Mouse (Mus musculus) embryonic facial prominence, embryonic 14.5 days (tissue): ENCODE measurements around the gene Drd4. TPM values are rescaled to one million over a fixed set of nuclear protein-coding genes. Genes with fewer than 3 reads are reported as not detected.

Source experiments
- ATAC-seq: fragments of 200-750 bp; cut with Nextera tagmentation; 2 replicates; pipeline ENCODE4 v1.8.0; 2017; ENCODE audit warnings: low read depth, moderate number of reproducible peaks, moderate TSS enrichment
- DNase-seq: peaks from one replicate; pipeline ENCODE4 v3.0.0-alpha.2; 2015; ENCODE audit warnings: low spot score
- H3K27ac ChIP-seq: fragments of 300-500 bp; sonication (generic); replicated peaks from 2 replicates; pipeline ENCODE4 v1.5.1; 2014; ENCODE audit warnings: low read depth, mild to moderate bottlenecking, low read length, moderate library complexity
- H3K27me3 ChIP-seq: fragments of 300-500 bp; sonication (generic); replicated peaks from 2 replicates; pipeline ENCODE4 v1.6.1; 2014; ENCODE audit warnings: low read length; ENCODE audit not compliant: control insufficient read depth, insufficient read depth
- H3K36me3 ChIP-seq: fragments of 300-500 bp; sonication (generic); 2 replicates; pipeline ENCODE4 v1.6.1; 2014; ENCODE audit warnings: low read length, mixed read lengths; ENCODE audit not compliant: control insufficient read depth, insufficient read depth
- H3K4me1 ChIP-seq: fragments of 300-500 bp; sonication (generic); 2 replicates; pipeline ENCODE4 v1.6.1; 2014; ENCODE audit warnings: antibody characterized with exemption, low read length; ENCODE audit not compliant: control insufficient read depth, insufficient read depth
- H3K4me2 ChIP-seq: fragments of 300-500 bp; sonication (generic); 2 replicates; pipeline ENCODE4 v1.6.1; 2014; ENCODE audit warnings: low read depth, mild to moderate bottlenecking, low read length, moderate library complexity, mixed read lengths
- H3K4me3 ChIP-seq: fragments of 300-500 bp; sonication (generic); 2 replicates; pipeline ENCODE4 v1.5.1; 2014; ENCODE audit warnings: low read depth, mild to moderate bottlenecking, low read length
- H3K9ac ChIP-seq: fragments of 300-500 bp; sonication (generic); 2 replicates; pipeline ENCODE4 v1.6.1; 2014; ENCODE audit warnings: low read depth, mild to moderate bottlenecking, low read length, moderate library complexity, mixed read lengths
- H3K9me3 ChIP-seq: fragments of 300-500 bp; sonication (generic); 2 replicates; pipeline ENCODE4 v1.6.1; 2016; ENCODE audit warnings: low read length; ENCODE audit not compliant: control insufficient read depth
- WGBS: fragments of 180-500 bp; shearing (Covaris S2); extraction: QIAGEN DNeasy Blood & Tissue Kit; methylation state at CpG from one replicate; pipeline ENCODE4 v1.1.7; 2014; 5-methylcytosine and 5-hydroxymethylcytosine counted together
- polyA plus RNA-seq: library from polyadenylated mRNA; unstranded; fragments of >200 nt; fragmentation: Nextera tagmentation; extraction: Ambion mirVana; gene quantifications from 2 replicates; pipeline ENCODE4 v1.2.1, GENCODE M21; 2014

The Drd4 gene
- polyA plus RNA-seq, 1 experiment from 2014 or later = 0.81 TPM

- DNase-seq = peak; percentile 64
- Histone ChIP-seq H3K4me1 (0 out of 2 replicates have a peak, but pooled peaks cover 7% of the 10 kb centered on the region), H3K9me3 (no peaks in the 10 kb centered on the region), H3K36me3 (peaks cover 33% of the 10 kb centered on the region), H3K9ac (peak within 1 kb of the TSS; percentile 62), H3K4me3 (peak within 1 kb of the TSS; percentile 44), H3K4me2 (peak within 1 kb of the TSS; percentile 66), H3K27ac (no peak within 1 kb of the TSS), H3K27me3 (no peaks in the 10 kb centered on the region)
- peak; percentile 73 for ATAC-seq
- 10% methylated on average over 25 of the region's 25 CpGs for WGBS
Observed at GRCm38 (mm10) chr7:141265739-141266561, 25.9 kb upstream of the Drd4 start, which contains the start of gene Irf7. Gene Irf7, minus strand, starts transcription at chr7:141266481.

GRCm38 (mm10) chr7:141268466-141269272 lies 23.1 kb upstream of the Drd4 start:
- Histone ChIP-seq H3K36me3 (peaks cover 5% of the 10 kb centered on the region; the same call in 1 of the 2 replicates), H3K4me2 (no peak overlapping the region), H3K9me3 (no peaks in the 10 kb centered on the region), H3K27me3 (no peaks in the 10 kb centered on the region), H3K27ac (no peak overlapping the region), H3K4me1 (0 out of 2 replicates have a peak, but pooled peaks cover 7% of the 10 kb centered on the region), H3K9ac (no peak overlapping the region), H3K4me3 (no peak overlapping the region)
- WGBS = 77% methylated on average over 23 of the region's 24 CpGs
- ATAC-seq (no peak), DNase-seq (no peak)

GRCm38 (mm10) chr7:141269273-141269545 lies 22.6 kb upstream of the Drd4 start:
- no peak for ATAC-seq

GRCm38 (mm10) chr7:141270631-141271030 lies 21.2 kb upstream of the Drd4 start:
- ATAC-seq (no peak), DNase-seq (no peak)
- Histone ChIP-seq H3K4me2 (no peak overlapping the region), H3K36me3 (no peaks in the 10 kb centered on the region), H3K4me3 (no peak overlapping the region), H3K4me1 (0 out of 2 replicates have a peak, but pooled peaks cover 3% of the 10 kb centered on the region), H3K9ac (no peak overlapping the region), H3K9me3 (no peaks in the 10 kb centered on the region), H3K27me3 (no peaks in the 10 kb centered on the region), H3K27ac (no peak overlapping the region)
- WGBS = 89% methylated on average over 3 of the region's 3 CpGs

More at GRCm38 (mm10) chr7:141269273-141269545, 22.6 kb upstream of the Drd4 start:
- Histone ChIP-seq H3K4me3 (no peak overlapping the region), H3K27ac (no peak overlapping the region), H3K4me2 (no peak overlapping the region), H3K9ac (no peak overlapping the region), H3K36me3 (peaks cover under 1% of the 10 kb centered on the region; the same call in 1 of the 2 replicates), H3K9me3 (no peaks in the 10 kb centered on the region), H3K4me1 (0 out of 2 replicates have a peak, but pooled peaks cover 7% of the 10 kb centered on the region), H3K27me3 (no peaks in the 10 kb centered on the region)
- WGBS = 86% methylated on average over 13 of the region's 14 CpGs
- DNase-seq = no peak

GRCm38 (mm10) chr7:141275356-141275755 lies 16.4 kb upstream of the Drd4 start:
- no peak overlapping the region for H3K4me3 ChIP-seq
- H3K27ac ChIP-seq = no peak overlapping the region
- no peak overlapping the region for H3K4me2 ChIP-seq
- peaks cover 7% of the 10 kb centered on the region; the same call in 1 of the 2 replicates for H3K4me1 ChIP-seq
- no peak for ATAC-seq
- H3K9me3 ChIP-seq = no peaks in the 10 kb centered on the region
- DNase-seq = no peak
- WGBS = 68% methylated on average over 9 of the region's 9 CpGs
- peaks cover 9% of the 10 kb centered on the region for H3K27me3 ChIP-seq
- no peak overlapping the region for H3K9ac ChIP-seq
- H3K36me3 ChIP-seq = no peaks in the 10 kb centered on the region

- peaks cover 7% of the 10 kb centered on the region; the same call in 1 of the 2 replicates for H3K4me1 ChIP-seq
- no peak for ATAC-seq
- 60% methylated on average over 11 of the region's 11 CpGs for WGBS
Observed at GRCm38 (mm10) chr7:141276546-141276945, 15.3 kb upstream of the Drd4 start, which contains the start of gene Cdhr5. Gene Cdhr5, minus strand, starts transcription at chr7:141276786.

GRCm38 (mm10) chr7:141277701-141278678 lies 13.8 kb upstream of the Drd4 start:
- Histone ChIP-seq H3K27ac (no peak overlapping the region), H3K4me3 (no peak overlapping the region), H3K9me3 (no peaks in the 10 kb centered on the region), H3K4me2 (peak overlapping the region; percentile 99), H3K27me3 (peaks cover 9% of the 10 kb centered on the region), H3K36me3 (no peaks in the 10 kb centered on the region), H3K9ac (no peak overlapping the region; the same call in 1 of the 2 replicates), H3K4me1 (peaks cover 7% of the 10 kb centered on the region; the same call in 1 of the 2 replicates)
- ATAC-seq = no peak
- no peak for DNase-seq
- 70% methylated on average over 11 of the region's 11 CpGs for WGBS

More at GRCm38 (mm10) chr7:141276546-141276945, 15.3 kb upstream of the Drd4 start, which contains the start of gene Cdhr5:
- no peak within 1 kb of the TSS for H3K4me2 ChIP-seq
- no peak within 1 kb of the TSS for H3K9ac ChIP-seq
- H3K27ac ChIP-seq = no peak within 1 kb of the TSS
- H3K36me3 ChIP-seq = no peaks in the 10 kb centered on the region
- H3K27me3 ChIP-seq = peaks cover 9% of the 10 kb centered on the region
- no peak within 1 kb of the TSS for H3K4me3 ChIP-seq
- DNase-seq = no peak
- H3K9me3 ChIP-seq = no peaks in the 10 kb centered on the region
